Mouse (Mus musculus): ENCODE measurements around the gene Henmt1.

DNA sequence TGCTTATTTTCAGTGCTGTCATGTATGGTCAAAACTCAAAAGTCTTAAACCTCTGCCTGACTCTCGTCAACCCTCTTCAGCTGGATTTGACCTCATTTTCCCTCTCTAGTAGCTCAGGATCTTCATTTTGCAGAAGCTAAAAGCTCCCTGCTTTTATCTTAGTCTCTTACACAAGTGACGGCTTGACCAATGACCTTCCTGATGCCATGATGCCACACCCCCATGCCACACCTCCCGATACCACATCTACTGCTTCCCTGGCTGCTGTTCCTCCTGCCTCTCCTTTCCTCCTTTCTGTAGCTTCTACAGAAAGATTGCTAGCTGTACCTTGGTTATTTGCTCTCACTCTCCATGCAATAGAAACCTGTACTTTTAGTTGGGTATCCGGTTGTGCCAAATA lies 58.1 kb downstream of the Henmt1 start:
- TF ChIP-seq CTCF (IDR thresholded peaks at IDR 0.05; ENCODE audit: borderline replicate concordance, insufficient read depth, low read depth, low read length) (no peak), POLR2A (IDR thresholded peaks at IDR 0.05; ENCODE audit: borderline replicate concordance, insufficient read depth, low read length) (no peak)
